Mouse (Mus musculus): ENCODE measurements around the gene Car11. TPM values are rescaled to one million over a fixed set of nuclear protein-coding genes. Genes with fewer than 3 reads are reported as not detected.

Car11 gene
- polyA plus RNA-seq, 1 experiment from 2014 or later = 12.2 TPM

DNA sequence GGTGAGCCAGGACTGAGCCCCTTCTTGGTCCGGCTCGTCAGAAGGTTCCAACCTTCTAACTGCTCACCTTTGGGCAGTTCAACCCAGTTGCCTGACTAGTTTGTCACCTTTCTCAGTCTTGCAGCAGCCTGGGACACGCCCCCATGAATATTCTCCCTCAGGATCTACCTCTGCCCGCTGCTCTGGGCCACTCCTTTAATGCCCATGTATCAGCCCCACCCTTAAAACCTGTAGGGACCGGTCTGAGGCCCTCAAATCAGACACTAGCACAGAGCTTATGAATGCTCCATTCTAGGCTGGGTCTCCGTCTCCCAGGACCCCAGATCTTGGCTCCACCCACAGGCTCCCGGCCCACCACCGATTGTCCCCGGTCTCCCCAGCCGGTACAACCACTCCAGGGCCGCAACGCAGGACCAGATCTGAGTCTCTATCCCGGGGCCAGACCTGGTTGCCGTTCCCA is 15.0 kb downstream of the Car11 start:
- H3K9ac ChIP-seq = peak overlapping the region; percentile 78
- peak overlapping the region; percentile 94 for H3K4me2 ChIP-seq (replicated peaks)
- peaks cover 46% of the 10 kb centered on the region for H3K36me3 ChIP-seq
- no peaks in the 10 kb centered on the region for H3K9me3 ChIP-seq
- no peaks in the 10 kb centered on the region for H3K27me3 ChIP-seq
- H3K27ac ChIP-seq = peak overlapping the region; percentile 52; the same call in 1 of the 2 replicates
- peaks cover 42% of the 10 kb centered on the region for H3K4me1 ChIP-seq
- peak; percentile 38 for ATAC-seq (ENCODE audit: low FRiP score, low read depth)
- 8% methylated on average over 14 of the region's 14 CpGs for WGBS
- H3K4me3 ChIP-seq = peak overlapping the region; percentile 94

DNA sequence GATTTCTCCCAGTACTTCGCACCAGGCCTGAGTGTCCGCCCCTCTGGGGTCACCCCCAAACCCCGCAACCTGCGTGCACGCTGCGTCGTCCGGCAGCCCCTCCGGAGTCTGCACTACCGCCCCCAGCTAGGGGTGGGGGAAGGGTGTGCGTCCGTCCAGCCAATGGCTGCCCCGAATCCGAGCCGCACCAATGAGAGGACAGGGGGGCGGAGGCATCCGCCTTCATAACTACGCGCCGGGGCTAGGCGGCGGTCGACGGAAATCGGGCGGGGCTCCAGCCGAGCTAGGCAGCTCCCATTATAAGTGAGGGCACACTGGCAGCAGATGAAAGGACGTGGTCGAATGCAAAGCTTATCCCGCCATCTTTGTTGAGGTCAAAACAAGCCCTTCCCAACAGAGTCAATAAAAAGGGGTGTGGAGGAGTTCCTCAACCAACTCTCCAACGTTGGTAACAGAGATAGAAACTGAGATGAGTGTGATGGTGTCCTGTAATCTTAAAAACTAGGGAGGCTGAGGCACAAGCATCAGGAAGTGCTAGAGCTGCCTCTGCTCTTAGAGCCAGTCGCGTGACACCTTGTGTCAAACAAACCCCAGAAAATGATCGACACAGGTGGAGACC is 15.6 kb downstream of the Car11 start, which contains the start of gene Rpl18:
Gene Rpl18, plus strand, starts transcription at position 368 of the 619 bp plus-strand sequence.
- H3K36me3 ChIP-seq = peaks cover 46% of the 10 kb centered on the region
- H3K4me1 ChIP-seq = peaks cover 44% of the 10 kb centered on the region
- peak; percentile 92 for ATAC-seq (ENCODE audit: low FRiP score, low read depth)
- H3K4me3 ChIP-seq = peak within 1 kb of the TSS; percentile 94
- H3K9ac ChIP-seq = peak within 1 kb of the TSS; percentile 78
- H3K27me3 ChIP-seq = no peaks in the 10 kb centered on the region
- H3K4me2 ChIP-seq (replicated peaks) = peak within 1 kb of the TSS; percentile 94
- WGBS = 7% methylated on average over 34 of the region's 34 CpGs
- peak within 1 kb of the TSS; percentile 52; the same call in 1 of the 2 replicates for H3K27ac ChIP-seq
- H3K9me3 ChIP-seq = no peaks in the 10 kb centered on the region

DNA sequence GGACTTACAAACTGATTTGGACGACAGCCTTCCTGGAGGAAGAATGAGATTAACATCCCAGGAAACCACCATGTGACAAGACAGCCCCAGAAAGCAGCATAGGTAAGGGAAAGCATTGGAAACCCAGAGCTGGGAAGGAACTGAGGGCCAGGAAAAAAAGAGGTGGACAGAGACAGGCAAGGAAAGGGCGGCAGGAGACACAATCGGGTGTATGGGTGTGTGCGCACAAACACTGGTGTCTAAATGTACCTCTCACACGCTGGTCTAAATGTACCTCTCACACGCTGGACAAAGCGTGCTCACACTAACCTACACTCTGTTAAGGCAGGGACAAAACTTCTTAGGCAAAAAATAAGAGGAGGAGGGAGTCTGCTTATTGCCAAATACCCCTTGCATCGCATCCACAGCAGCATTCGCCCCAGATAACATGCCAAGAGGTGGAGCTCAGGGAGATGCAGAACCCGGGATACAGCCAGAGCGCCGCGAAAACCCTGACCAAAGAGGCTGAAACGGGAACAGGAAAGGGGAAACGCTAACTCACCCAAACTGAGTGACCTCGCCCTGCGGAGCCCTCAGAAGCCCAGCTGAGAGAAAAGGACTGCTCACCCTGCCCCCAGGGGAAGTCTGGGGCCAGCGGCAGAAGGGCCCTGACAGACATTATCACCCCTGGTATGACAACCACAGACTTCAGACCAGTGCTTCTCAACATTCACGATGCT is 16.3 kb downstream of the Car11 start:
- H3K36me3 ChIP-seq = peaks cover 46% of the 10 kb centered on the region
- H3K9me3 ChIP-seq = no peaks in the 10 kb centered on the region
- peak overlapping the region; percentile 94 for H3K4me2 ChIP-seq (replicated peaks)
- no peaks in the 10 kb centered on the region for H3K27me3 ChIP-seq
- H3K4me1 ChIP-seq = peaks cover 49% of the 10 kb centered on the region
- H3K4me3 ChIP-seq = peak overlapping the region; percentile 94
- H3K9ac ChIP-seq = peak overlapping the region; percentile 19; the same call in 1 of the 2 replicates
- no peak for ATAC-seq (ENCODE audit: low FRiP score, low read depth)
- H3K27ac ChIP-seq = peak overlapping the region; percentile 52; the same call in 1 of the 2 replicates
- WGBS = 82% methylated on average over 19 of the region's 19 CpGs

DNA sequence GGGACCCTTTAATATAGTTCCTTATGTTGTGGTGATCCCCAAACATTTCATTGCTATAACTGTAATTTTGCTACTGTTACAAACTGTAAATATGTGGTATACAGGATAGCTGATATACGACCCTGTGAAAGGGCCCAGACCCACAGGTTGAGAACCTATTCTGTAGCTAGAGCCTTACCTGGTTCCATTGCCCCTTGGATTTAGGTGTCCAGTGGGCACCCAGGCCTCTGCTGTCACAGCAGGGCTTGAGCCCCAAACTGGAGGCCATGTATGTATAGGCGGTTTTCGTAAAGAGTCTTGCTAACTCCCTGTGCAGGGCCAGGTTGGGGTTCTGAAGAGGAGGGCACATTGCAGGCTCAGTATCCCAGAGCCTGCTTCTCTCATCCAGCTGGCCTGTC is 16.8 kb downstream of the Car11 start:
- H3K4me1 ChIP-seq = peaks cover 52% of the 10 kb centered on the region
- no peak for ATAC-seq (ENCODE audit: low FRiP score, low read depth)
- H3K27me3 ChIP-seq = no peaks in the 10 kb centered on the region
- peak overlapping the region; percentile 84; the same call in 1 of the 2 replicates for H3K9ac ChIP-seq
- peak overlapping the region; percentile 94 for H3K4me3 ChIP-seq
- H3K27ac ChIP-seq = no peak overlapping the region
- peaks cover 46% of the 10 kb centered on the region for H3K36me3 ChIP-seq
- no peaks in the 10 kb centered on the region for H3K9me3 ChIP-seq
- H3K4me2 ChIP-seq (replicated peaks) = peak overlapping the region; percentile 94
- WGBS = 89% methylated on average over 3 of the region's 3 CpGs

DNA sequence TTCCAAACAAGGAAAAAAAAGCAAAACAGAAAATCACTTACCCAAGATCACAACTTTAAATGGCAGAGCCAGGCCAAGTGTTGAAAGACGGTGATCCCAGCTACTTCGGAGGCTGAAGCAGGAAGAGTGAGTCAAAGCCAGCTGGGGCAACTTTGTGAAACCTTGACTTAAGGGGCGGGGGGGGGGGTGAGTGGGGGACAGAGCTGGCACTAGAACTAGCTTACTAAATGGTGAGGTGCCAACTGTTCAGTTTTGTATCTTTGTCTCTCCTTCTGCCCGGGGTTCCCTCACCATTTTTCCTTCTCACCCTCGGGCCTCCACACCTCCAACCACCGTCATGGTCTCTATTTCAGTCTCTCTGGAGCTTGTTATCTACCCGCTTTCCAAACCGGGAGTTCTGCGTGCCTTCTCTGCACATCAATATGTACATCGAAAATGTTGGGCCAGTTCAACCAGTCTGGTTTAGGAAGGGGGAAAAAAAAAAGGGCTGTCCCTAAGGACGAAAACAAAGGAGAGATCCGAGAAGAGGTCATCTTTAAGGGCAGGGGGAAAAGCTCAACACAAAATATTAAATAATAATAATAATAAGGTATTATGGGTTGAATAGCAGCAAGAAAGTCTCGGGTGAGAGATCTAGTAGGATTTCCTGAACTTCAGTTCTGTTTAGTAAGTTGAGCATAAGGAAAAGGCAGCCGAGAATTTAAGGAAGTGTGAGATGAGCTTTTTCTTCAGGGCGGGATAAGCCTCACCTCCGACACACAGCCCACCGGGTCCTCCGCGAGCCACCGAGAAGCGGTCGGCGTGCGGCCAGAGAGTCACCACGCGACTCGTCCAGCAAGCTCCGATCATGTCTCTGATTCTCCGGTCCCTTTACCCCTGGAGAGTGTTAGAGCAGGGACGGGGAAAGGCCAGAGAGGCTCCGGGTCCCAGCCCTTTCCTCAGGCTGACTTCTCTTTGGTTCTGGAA is 17.6 kb downstream of the Car11 start:
- Histone ChIP-seq H3K36me3 (peaks cover 46% of the 10 kb centered on the region), H3K4me1 (peaks cover 52% of the 10 kb centered on the region)

DNA sequence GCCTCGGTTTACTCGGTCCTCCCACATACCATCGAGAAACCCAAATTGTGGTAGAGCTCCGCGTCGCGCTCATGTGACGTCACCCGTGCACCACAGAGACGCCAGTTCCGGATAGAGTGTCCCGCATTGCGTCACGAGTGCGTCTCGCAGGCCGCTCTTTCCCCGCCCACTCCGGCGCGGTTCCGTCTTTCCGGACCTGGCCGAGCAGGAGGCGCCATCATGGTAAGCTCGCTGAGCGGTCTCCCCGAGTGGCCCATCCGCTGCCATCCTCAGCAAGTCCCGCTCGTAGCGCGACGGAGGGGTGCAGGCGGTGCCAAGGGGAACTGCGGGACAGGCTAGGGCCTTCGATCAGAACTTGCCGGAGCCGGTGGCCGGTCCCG is 18.3 kb downstream of the Car11 start, which contains the start of gene Sphk2:
Gene Sphk2, minus strand, starts transcription at position 85 of the 380 bp plus-strand sequence.
- H3K9me3 ChIP-seq = no peaks in the 10 kb centered on the region
- H3K27me3 ChIP-seq = no peaks in the 10 kb centered on the region
- H3K36me3 ChIP-seq = peaks cover 46% of the 10 kb centered on the region
- peak within 1 kb of the TSS; percentile 93 for H3K27ac ChIP-seq
- H3K4me2 ChIP-seq (replicated peaks) = peak within 1 kb of the TSS; percentile 94
- H3K4me3 ChIP-seq = peak within 1 kb of the TSS; percentile 94
- peak; percentile 75 for ATAC-seq (ENCODE audit: low FRiP score, low read depth)
- H3K4me1 ChIP-seq = peaks cover 52% of the 10 kb centered on the region
- whole genome bisulfite sequencing = under 1% methylated on average over 41 of the region's 41 CpGs
- peak within 1 kb of the TSS; percentile 99 for H3K9ac ChIP-seq

More for the DNA sequence above, 17.6 kb downstream of the Car11 start:
- Histone ChIP-seq H3K4me2 (replicated peaks) (peak overlapping the region; percentile 94), H3K4me3 (peak overlapping the region; percentile 94), H3K27me3 (no peaks in the 10 kb centered on the region), H3K9ac (peak overlapping the region; percentile 84), H3K27ac (peak overlapping the region; percentile 83), H3K9me3 (no peaks in the 10 kb centered on the region)
- WGBS = 11% methylated on average over 31 of the region's 31 CpGs
- peak; percentile 42; the same call in 1 of the 2 replicates for ATAC-seq (ENCODE audit: low FRiP score, low read depth)

DNA sequence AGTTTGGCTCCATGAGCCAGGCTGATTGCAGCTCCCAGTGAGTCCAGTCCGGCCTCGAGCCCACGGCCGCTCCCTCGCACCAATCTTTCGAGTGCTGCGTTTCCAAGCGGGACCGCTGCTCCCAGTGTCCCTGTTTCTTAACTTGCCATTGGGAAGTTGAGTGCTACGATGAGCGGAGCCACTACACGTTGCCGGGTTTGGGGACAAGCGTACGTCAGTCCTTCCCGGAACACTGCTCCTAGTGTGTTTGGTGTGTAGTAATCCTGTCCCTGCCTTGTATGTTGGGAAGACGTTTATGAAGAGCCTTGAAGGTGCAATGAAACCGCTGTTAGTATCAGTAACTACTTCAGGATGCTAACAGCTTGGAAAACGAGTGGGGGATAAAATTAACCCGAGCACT is 18.7 kb downstream of the Car11 start:
- Histone ChIP-seq H3K9ac (peak overlapping the region; percentile 99), H3K36me3 (peaks cover 46% of the 10 kb centered on the region), H3K27ac (peak overlapping the region; percentile 93), H3K27me3 (no peaks in the 10 kb centered on the region), H3K4me1 (peaks cover 52% of the 10 kb centered on the region), H3K4me2 (replicated peaks) (peak overlapping the region; percentile 87), H3K4me3 (peak overlapping the region; percentile 94), H3K9me3 (no peaks in the 10 kb centered on the region)
- WGBS = under 1% methylated on average over 20 of the region's 20 CpGs
- no peak for ATAC-seq (ENCODE audit: low FRiP score, low read depth)

DNA sequence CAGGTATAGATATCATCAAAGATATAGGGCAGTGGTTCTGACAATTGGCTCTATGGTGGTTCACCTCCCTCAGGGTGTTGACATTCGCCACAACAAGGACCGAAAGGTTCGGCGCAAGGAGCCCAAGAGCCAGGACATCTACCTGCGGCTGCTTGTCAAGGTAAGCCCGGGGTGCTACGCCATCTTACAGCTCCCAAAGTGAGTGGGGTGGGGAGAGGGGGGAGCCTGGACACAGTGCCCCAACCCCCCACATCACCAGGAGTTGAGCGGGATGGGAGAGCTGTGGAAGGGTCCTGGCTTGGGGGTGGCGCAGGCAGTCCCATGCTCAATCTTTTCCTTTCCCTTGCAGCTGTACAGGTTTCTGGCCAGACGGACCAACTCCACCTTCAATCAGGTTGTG is 19.5 kb downstream of the Car11 start:
- Histone ChIP-seq H3K9me3 (no peaks in the 10 kb centered on the region), H3K9ac (peak overlapping the region; percentile 99), H3K36me3 (peaks cover 52% of the 10 kb centered on the region), H3K4me2 (replicated peaks) (peak overlapping the region; percentile 87), H3K4me1 (peaks cover 49% of the 10 kb centered on the region), H3K27ac (no peak overlapping the region), H3K27me3 (no peaks in the 10 kb centered on the region), H3K4me3 (peak overlapping the region; percentile 94)
- ATAC-seq (ENCODE audit: low FRiP score, low read depth) = no peak
- WGBS = 77% methylated on average over 10 of the region's 10 CpGs

DNA sequence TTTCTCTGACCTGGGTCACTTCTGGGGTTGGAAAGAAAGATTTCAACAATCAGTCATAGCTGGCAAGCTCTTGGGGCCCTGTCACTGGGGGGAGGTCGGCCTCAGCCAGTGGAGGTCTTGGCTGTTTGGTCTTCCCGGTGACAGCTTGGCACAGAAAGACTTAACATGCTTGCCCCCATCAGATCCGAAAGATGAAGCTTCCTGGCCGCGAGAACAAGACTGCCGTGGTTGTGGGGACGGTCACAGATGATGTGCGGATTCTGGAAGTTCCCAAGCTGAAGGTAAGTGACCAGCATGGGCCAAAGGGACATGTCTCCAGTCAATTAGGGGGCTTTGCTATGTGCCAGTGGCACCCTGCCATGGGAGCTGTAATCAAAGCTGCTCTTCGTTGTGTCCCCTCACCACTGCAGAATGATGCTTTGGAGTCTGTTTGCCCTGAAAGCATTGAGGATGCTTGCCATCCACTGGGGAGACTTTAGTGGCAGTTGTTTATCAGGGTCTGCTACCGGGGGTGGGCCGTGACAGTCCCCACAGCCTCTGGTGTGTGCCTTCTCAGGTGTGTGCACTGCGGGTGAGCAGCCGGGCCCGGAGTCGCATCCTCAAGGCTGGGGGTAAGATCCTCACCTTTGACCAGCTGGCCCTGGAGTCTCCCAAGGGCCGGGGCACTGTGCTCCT is 20.2 kb downstream of the Car11 start:
- WGBS = 88% methylated on average over 16 of the region's 16 CpGs

DNA sequence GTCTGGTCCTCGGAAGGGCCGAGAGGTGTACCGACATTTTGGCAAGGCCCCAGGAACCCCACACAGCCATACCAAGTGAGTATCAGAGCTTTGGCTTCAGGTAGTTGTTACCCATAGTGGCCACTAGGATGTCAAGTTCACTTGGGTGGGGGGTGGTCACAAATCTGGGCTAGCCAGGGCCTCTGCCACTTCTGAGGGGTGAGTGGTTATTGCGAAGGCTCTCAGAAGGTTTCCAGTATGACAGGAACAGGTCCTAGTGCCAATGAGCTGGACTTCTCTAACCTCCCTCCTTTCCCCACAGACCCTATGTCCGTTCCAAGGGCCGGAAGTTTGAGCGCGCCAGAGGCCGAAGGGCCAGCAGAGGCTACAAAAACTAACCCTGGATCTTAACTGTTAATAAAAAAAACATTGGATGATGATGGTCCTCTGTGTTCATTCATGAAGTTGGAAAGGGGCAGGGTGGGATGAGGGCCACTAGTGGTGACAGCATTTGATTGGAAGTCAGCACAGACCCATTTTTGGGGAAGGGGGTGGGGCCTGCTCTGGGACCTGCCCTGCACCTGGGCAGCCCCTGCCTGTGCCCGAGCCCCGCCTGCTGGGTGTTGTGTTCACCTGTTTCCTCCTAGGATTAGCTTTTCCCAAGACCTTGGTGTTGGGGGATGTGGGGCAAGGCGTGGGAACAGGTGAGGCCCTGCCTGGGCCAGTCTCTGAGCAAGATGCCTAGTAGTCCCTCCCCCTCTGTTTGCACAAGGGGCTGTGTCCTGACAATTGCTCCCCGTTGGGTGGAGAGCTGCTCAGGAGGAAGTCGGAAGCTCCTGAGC is 21.0 kb downstream of the Car11 start, which contains the start of gene Fam83e:
Gene Fam83e, plus strand, starts transcription at position 800 of the 821 bp plus-strand sequence.
- WGBS = 80% methylated on average over 14 of the region's 14 CpGs
- no peak for ATAC-seq (ENCODE audit: low FRiP score, low read depth)
- peaks cover 40% of the 10 kb centered on the region for H3K4me1 ChIP-seq
- peaks cover 66% of the 10 kb centered on the region for H3K36me3 ChIP-seq
- H3K27me3 ChIP-seq = no peaks in the 10 kb centered on the region
- peak within 1 kb of the TSS; percentile 87; the same call in 1 of the 2 replicates for H3K4me2 ChIP-seq (replicated peaks)
- H3K27ac ChIP-seq = no peak within 1 kb of the TSS; the same call in 1 of the 2 replicates
- H3K9me3 ChIP-seq = no peaks in the 10 kb centered on the region
- no peak within 1 kb of the TSS for H3K4me3 ChIP-seq
- peak within 1 kb of the TSS; percentile 99; the same call in 1 of the 2 replicates for H3K9ac ChIP-seq

More for the DNA sequence above, 20.2 kb downstream of the Car11 start:
- Histone ChIP-seq H3K9ac (peak overlapping the region; percentile 99; the same call in 1 of the 2 replicates), H3K4me1 (peaks cover 43% of the 10 kb centered on the region), H3K9me3 (no peaks in the 10 kb centered on the region), H3K27me3 (no peaks in the 10 kb centered on the region), H3K36me3 (peaks cover 59% of the 10 kb centered on the region), H3K4me3 (peak overlapping the region; percentile 94; the same call in 1 of the 2 replicates), H3K4me2 (replicated peaks) (peak overlapping the region; percentile 87), H3K27ac (no peak overlapping the region)
- no peak for ATAC-seq (ENCODE audit: low FRiP score, low read depth)
